Mouse (Mus musculus): ENCODE measurements at regions not wholly inside any gene's neighbourhood (a gene's known extent, or its start where the extent isn't known, plus 50 kb on each side); places are given as distances from the start of the nearest gene placed in this dataset.

- no peak overlapping the region for H3K4me3 ChIP-seq (ENCODE audit: low read depth, low read length)
- no peak overlapping the region for H3K9ac ChIP-seq (ENCODE audit: low read length)
- no peak overlapping the region for H3K4me2 ChIP-seq
- H3K27me3 ChIP-seq (ENCODE audit: control insufficient read depth, insufficient read depth, low read length), result no peaks in the 10 kb centered on the region
- no peaks in the 10 kb centered on the region for H3K36me3 ChIP-seq (ENCODE audit: control insufficient read depth, insufficient read depth, low read length)
- no peak for DNase-seq (ENCODE audit: low spot score, missing footprints)
- ATAC-seq (ENCODE audit: low FRiP score), result no peak
- H3K9me3 ChIP-seq (ENCODE audit: control insufficient read depth, low read length), result no peaks in the 10 kb centered on the region
- H3K4me1 ChIP-seq (ENCODE audit: control insufficient read depth, insufficient read depth, low read length), result peaks cover 7% of the 10 kb centered on the region; the same call in 1 of the 2 replicates
- no peak overlapping the region for H3K27ac ChIP-seq (ENCODE audit: low read depth, low read length)
- 92% methylated on average over 6 of the region's 6 CpGs for WGBS
Measured at GRCm38 (mm10) chr2:147707156-147707555, 339.6 kb downstream of the Foxa2 start.

GRCm38 (mm10) chr2:147703981-147704380 is 342.3 kb downstream of the Pax1 start:
- 81% methylated on average over 10 of the region's 10 CpGs for WGBS
- no peaks in the 10 kb centered on the region for H3K27me3 ChIP-seq (ENCODE audit: control insufficient read depth, insufficient read depth, low read length)
- no peak overlapping the region for H3K27ac ChIP-seq (ENCODE audit: low read depth, low read length)
- H3K36me3 ChIP-seq (ENCODE audit: control insufficient read depth, insufficient read depth, low read length), result no peaks in the 10 kb centered on the region
- DNase-seq (ENCODE audit: low spot score, missing footprints) (no peak), ATAC-seq (ENCODE audit: low FRiP score) (no peak)
- no peak overlapping the region for H3K4me3 ChIP-seq (ENCODE audit: low read depth, low read length)
- no peak overlapping the region for H3K4me2 ChIP-seq
- H3K9ac ChIP-seq (ENCODE audit: low read length), result no peak overlapping the region
- no peaks in the 10 kb centered on the region for H3K9me3 ChIP-seq (ENCODE audit: control insufficient read depth, low read length)
- H3K4me1 ChIP-seq (ENCODE audit: control insufficient read depth, insufficient read depth, low read length), result peaks cover 7% of the 10 kb centered on the region; the same call in 1 of the 2 replicates

GRCm38 (mm10) chr2:147702330-147703063 is 340.8 kb downstream of the Pax1 start:
- Histone ChIP-seq H3K36me3 (ENCODE audit: control insufficient read depth, insufficient read depth, low read length) (no peaks in the 10 kb centered on the region), H3K4me3 (ENCODE audit: low read depth, low read length) (no peak overlapping the region), H3K9me3 (ENCODE audit: control insufficient read depth, low read length) (no peaks in the 10 kb centered on the region), H3K9ac (ENCODE audit: low read length) (no peak overlapping the region), H3K27ac (ENCODE audit: low read depth, low read length) (no peak overlapping the region; the same call in 1 of the 2 replicates), H3K27me3 (ENCODE audit: control insufficient read depth, insufficient read depth, low read length) (peaks cover 2% of the 10 kb centered on the region), H3K4me2 (no peak overlapping the region), H3K4me1 (ENCODE audit: control insufficient read depth, insufficient read depth, low read length) (peaks cover 7% of the 10 kb centered on the region; the same call in 1 of the 2 replicates)
- DNase-seq (ENCODE audit: low spot score, missing footprints), result peak; percentile 89
- ATAC-seq (ENCODE audit: low FRiP score), result peak; percentile 92
- 9% methylated on average over 6 of the region's 6 CpGs for WGBS

GRCm38 (mm10) chr2:147699524-147700081 is 337.9 kb downstream of the Pax1 start:
- no peak overlapping the region for H3K27ac ChIP-seq (ENCODE audit: low read depth, low read length)
- H3K4me3 ChIP-seq (ENCODE audit: low read depth, low read length), result no peak overlapping the region
- peaks cover 7% of the 10 kb centered on the region; the same call in 1 of the 2 replicates for H3K4me1 ChIP-seq (ENCODE audit: control insufficient read depth, insufficient read depth, low read length)
- 74% methylated on average over 6 of the region's 6 CpGs for WGBS
- H3K9ac ChIP-seq (ENCODE audit: low read length), result no peak overlapping the region
- no peak overlapping the region for H3K4me2 ChIP-seq
- ATAC-seq (ENCODE audit: low FRiP score) (no peak), DNase-seq (ENCODE audit: low spot score, missing footprints) (no peak)
- no peaks in the 10 kb centered on the region for H3K36me3 ChIP-seq (ENCODE audit: control insufficient read depth, insufficient read depth, low read length)
- H3K9me3 ChIP-seq (ENCODE audit: control insufficient read depth, low read length), result no peaks in the 10 kb centered on the region
- peaks cover 2% of the 10 kb centered on the region for H3K27me3 ChIP-seq (ENCODE audit: control insufficient read depth, insufficient read depth, low read length)

- H3K36me3 ChIP-seq (ENCODE audit: control insufficient read depth, insufficient read depth, low read length), result no peaks in the 10 kb centered on the region
- ATAC-seq (ENCODE audit: low FRiP score) (no peak), DNase-seq (ENCODE audit: low spot score, missing footprints) (no peak)
- no peak overlapping the region for H3K9ac ChIP-seq (ENCODE audit: low read length)
- 94% methylated on average over 10 of the region's 10 CpGs for WGBS
- no peak overlapping the region for H3K4me2 ChIP-seq
- H3K4me1 ChIP-seq (ENCODE audit: control insufficient read depth, insufficient read depth, low read length), result no peaks in the 10 kb centered on the region
- no peaks in the 10 kb centered on the region for H3K9me3 ChIP-seq (ENCODE audit: control insufficient read depth, low read length)
- no peaks in the 10 kb centered on the region for H3K27me3 ChIP-seq (ENCODE audit: control insufficient read depth, insufficient read depth, low read length)
- H3K4me3 ChIP-seq (ENCODE audit: low read depth, low read length), result no peak overlapping the region
- no peak overlapping the region for H3K27ac ChIP-seq (ENCODE audit: low read depth, low read length)
Measured at GRCm38 (mm10) chr2:147691896-147692295, 330.2 kb downstream of the Pax1 start.

- ATAC-seq (ENCODE audit: low FRiP score) (no peak), DNase-seq (ENCODE audit: low spot score, missing footprints) (no peak)
- Histone ChIP-seq H3K9ac (ENCODE audit: low read length) (no peak overlapping the region), H3K4me1 (ENCODE audit: control insufficient read depth, insufficient read depth, low read length) (no peaks in the 10 kb centered on the region), H3K27me3 (ENCODE audit: control insufficient read depth, insufficient read depth, low read length) (no peaks in the 10 kb centered on the region), H3K27ac (ENCODE audit: low read depth, low read length) (no peak overlapping the region), H3K9me3 (ENCODE audit: control insufficient read depth, low read length) (no peaks in the 10 kb centered on the region), H3K4me2 (no peak overlapping the region), H3K36me3 (ENCODE audit: control insufficient read depth, insufficient read depth, low read length) (no peaks in the 10 kb centered on the region), H3K4me3 (ENCODE audit: low read depth, low read length) (no peak overlapping the region)
- 79% methylated on average over 15 of the region's 15 CpGs for WGBS
Measured at GRCm38 (mm10) chr2:147690506-147691208, 328.9 kb downstream of the Pax1 start.

- no peak overlapping the region for H3K4me3 ChIP-seq (ENCODE audit: low read depth, low read length)
- H3K27ac ChIP-seq (ENCODE audit: low read depth, low read length), result no peak overlapping the region
- no peak overlapping the region for H3K4me2 ChIP-seq
- H3K27me3 ChIP-seq (ENCODE audit: control insufficient read depth, insufficient read depth, low read length), result no peaks in the 10 kb centered on the region
- WGBS, result 17% methylated on average over 6 of the region's 6 CpGs
- H3K36me3 ChIP-seq (ENCODE audit: control insufficient read depth, insufficient read depth, low read length), result no peaks in the 10 kb centered on the region
- H3K4me1 ChIP-seq (ENCODE audit: control insufficient read depth, insufficient read depth, low read length), result no peaks in the 10 kb centered on the region
- H3K9me3 ChIP-seq (ENCODE audit: control insufficient read depth, low read length), result no peaks in the 10 kb centered on the region
- H3K9ac ChIP-seq (ENCODE audit: low read length), result no peak overlapping the region
- DNase-seq (ENCODE audit: low spot score, missing footprints) (peak; percentile 91), ATAC-seq (ENCODE audit: low FRiP score) (peak; percentile 30; the same call in 1 of the 2 replicates)
Measured at GRCm38 (mm10) chr2:147688742-147689141, 327.0 kb downstream of the Pax1 start.

GRCm38 (mm10) chr2:147656667-147657066 is 294.9 kb downstream of the Pax1 start:
- DNase-seq (ENCODE audit: low spot score, missing footprints), result no peak
- ATAC-seq (ENCODE audit: low FRiP score), result no peak
- no peak overlapping the region for H3K9ac ChIP-seq (ENCODE audit: low read length)
- no peaks in the 10 kb centered on the region for H3K4me1 ChIP-seq (ENCODE audit: control insufficient read depth, insufficient read depth, low read length)
- WGBS, result 29% methylated on average over 1 of the region's 1 CpGs
- no peak overlapping the region for H3K27ac ChIP-seq (ENCODE audit: low read depth, low read length)
- H3K4me2 ChIP-seq, result no peak overlapping the region
- no peak overlapping the region for H3K4me3 ChIP-seq (ENCODE audit: low read depth, low read length)
- H3K9me3 ChIP-seq (ENCODE audit: control insufficient read depth, low read length), result no peaks in the 10 kb centered on the region
- H3K36me3 ChIP-seq (ENCODE audit: control insufficient read depth, insufficient read depth, low read length), result no peaks in the 10 kb centered on the region
- H3K27me3 ChIP-seq (ENCODE audit: control insufficient read depth, insufficient read depth, low read length), result no peaks in the 10 kb centered on the region

- Histone ChIP-seq H3K27ac (ENCODE audit: low read depth, low read length) (no peak overlapping the region), H3K36me3 (ENCODE audit: control insufficient read depth, insufficient read depth, low read length) (no peaks in the 10 kb centered on the region), H3K4me1 (ENCODE audit: control insufficient read depth, insufficient read depth, low read length) (no peaks in the 10 kb centered on the region), H3K9ac (ENCODE audit: low read length) (no peak overlapping the region), H3K4me2 (no peak overlapping the region), H3K4me3 (ENCODE audit: low read depth, low read length) (no peak overlapping the region), H3K9me3 (ENCODE audit: control insufficient read depth, low read length) (no peaks in the 10 kb centered on the region), H3K27me3 (ENCODE audit: control insufficient read depth, insufficient read depth, low read length) (no peaks in the 10 kb centered on the region)
- ATAC-seq (ENCODE audit: low FRiP score) (no peak), DNase-seq (ENCODE audit: low spot score, missing footprints) (no peak)
- WGBS, result 51% methylated on average over 3 of the region's 3 CpGs
Measured at GRCm38 (mm10) chr2:147650229-147650628, 288.5 kb downstream of the Pax1 start.

Measured in midbrain, embryonic 11.5 days (tissue).